Comparison of ENCODE assay signal across 9 mouse cellular contexts in genomic region chr12:117403513-117404156, GRCm38 (mm10).
DNase-seq lines count a peak whose midpoint lies in the region; ATAC-seq and TF ChIP-seq lines count a peak whose summit lies in the region.
"Had no signal": no experiment of that assay in that cellular context is flagged by ENCODE, and none has a peak within 500 bp of the region (broad histone marks: within the 10 kb centered on the region; RNA-seq: fewer than 3 reads in every experiment).

No protein-coding gene starts in this region.

- DNase-seq in CD4-positive, CD25-positive, alpha-beta regulatory T cell, adult 2 months (ENCODE audit: low read depth, low spot score) = peak; percentile 83
- DNase-seq in adrenal gland, postnatal 25 days = peak; percentile 64
- peak; percentile 81 for DNase-seq in heart, postnatal 0 days (ENCODE audit: low spot score)
- DNase-seq in kidney, postnatal 10 days = peak; percentile 89
- DNase-seq in liver, embryonic 11.5 days (ENCODE audit: low spot score) = peak; percentile 39

- H3K9ac ChIP-seq in heart, postnatal 0 days (replicated peaks; ENCODE audit: low read depth, low read length) = no peak overlapping the region
- H3K9ac ChIP-seq in liver, embryonic 11.5 days (ENCODE audit: low read depth, low read length) = no peak overlapping the region
- no peak overlapping the region for H3K9ac ChIP-seq in neural tube, embryonic 15.5 days (replicated peaks)
- H3K9ac ChIP-seq: embryonic facial prominence, embryonic 12.5 days had no signal

- 10% methylated on average over 7 of the region's 7 CpGs for WGBS in heart, postnatal 0 days
- 12% methylated on average over 7 of the region's 7 CpGs for WGBS in liver, embryonic 11.5 days
- 11% methylated on average over 7 of the region's 7 CpGs for WGBS in neural tube, embryonic 15.5 days

- H3K4me1 ChIP-seq in embryonic fibroblast, embryonic 13.5 days (ENCODE audit: control insufficient read depth, insufficient read depth, low read length) = no peaks in the 10 kb centered on the region
- no peaks in the 10 kb centered on the region for H3K4me1 ChIP-seq in heart, postnatal 0 days (ENCODE audit: control insufficient read depth, insufficient read depth)
- no peaks in the 10 kb centered on the region for H3K4me1 ChIP-seq in liver, embryonic 11.5 days (replicated peaks; ENCODE audit: control insufficient read depth, insufficient read depth, low read length)
- 0 out of 2 replicates have a peak, but pooled peaks cover 3% of the 10 kb centered on the region for H3K4me1 ChIP-seq in neural tube, embryonic 15.5 days
- no peaks in the 10 kb centered on the region for H3K4me1 ChIP-seq in testis, adult 2 months (ENCODE audit: control insufficient read depth, insufficient read depth, low read length)
- H3K4me1 ChIP-seq: embryonic facial prominence, embryonic 12.5 days had no signal

- H3K27me3 ChIP-seq in heart, postnatal 0 days (ENCODE audit: control insufficient read depth, insufficient read depth, low read length) = no peaks in the 10 kb centered on the region
- H3K27me3 ChIP-seq in liver, embryonic 11.5 days (replicated peaks; ENCODE audit: control insufficient read depth, insufficient read depth, low read length) = no peaks in the 10 kb centered on the region; the same call in 1 of the 2 replicates
- H3K27me3 ChIP-seq in neural tube, embryonic 15.5 days (replicated peaks) = no peaks in the 10 kb centered on the region
- H3K27me3 ChIP-seq in testis, adult 2 months (ENCODE audit: control insufficient read depth, insufficient read depth, low read length) = no peaks in the 10 kb centered on the region
- H3K27me3 ChIP-seq: embryonic facial prominence, embryonic 12.5 days had no signal

- TF ChIP-seq CTCF in embryonic fibroblast, embryonic 13.5 days (IDR thresholded peaks at IDR 0.05; ENCODE audit: borderline replicate concordance, insufficient read depth, low read length) = peak; percentile 67; the same call in 1 of the 2 replicates
- peak; percentile 94 for TF ChIP-seq CTCF in heart, postnatal 0 days (IDR thresholded peaks at IDR 0.05; ENCODE audit: low read depth)
- TF ChIP-seq CTCF in testis, adult 2 months (IDR thresholded peaks at IDR 0.05; ENCODE audit: control insufficient read depth, insufficient read depth, insufficient replicate concordance, low read depth, low read length) = peak; percentile 43; the same call in 1 of the 2 replicates

- no peak for TF ChIP-seq POLR2A in embryonic fibroblast, embryonic 13.5 days (IDR thresholded peaks at IDR 0.05; ENCODE audit: low read depth, low read length)
- no peak for TF ChIP-seq POLR2A in testis, adult 2 months (IDR thresholded peaks at IDR 0.05; ENCODE audit: control insufficient read depth, low read depth, low read length)

- H3K4me3 ChIP-seq in embryonic fibroblast, embryonic 13.5 days (ENCODE audit: insufficient read depth, low read length) = no peak overlapping the region
- no peak overlapping the region for H3K4me3 ChIP-seq in heart, postnatal 0 days (ENCODE audit: low read depth, low read length)
- no peak overlapping the region for H3K4me3 ChIP-seq in liver, embryonic 11.5 days (ENCODE audit: low read depth, low read length)
- no peak overlapping the region for H3K4me3 ChIP-seq in neural tube, embryonic 15.5 days (replicated peaks)
- H3K4me3 ChIP-seq in testis, adult 2 months (ENCODE audit: control insufficient read depth, low read depth, low read length) = no peak overlapping the region
- H3K4me3 ChIP-seq: embryonic facial prominence, embryonic 12.5 days had no signal

- no peaks in the 10 kb centered on the region for H3K9me3 ChIP-seq in heart, postnatal 0 days (replicated peaks; ENCODE audit: control insufficient read depth, low read length)
- no peaks in the 10 kb centered on the region for H3K9me3 ChIP-seq in liver, embryonic 11.5 days (ENCODE audit: control insufficient read depth, low read length)
- H3K9me3 ChIP-seq in neural tube, embryonic 15.5 days (replicated peaks) = no peaks in the 10 kb centered on the region
- H3K9me3 ChIP-seq: embryonic facial prominence, embryonic 12.5 days had no signal

- no peaks in the 10 kb centered on the region for H3K36me3 ChIP-seq in heart, postnatal 0 days (replicated peaks; ENCODE audit: control insufficient read depth, insufficient read depth, low read length)
- H3K36me3 ChIP-seq in liver, embryonic 11.5 days (ENCODE audit: control insufficient read depth, insufficient read depth, low read length) = no peaks in the 10 kb centered on the region
- no peaks in the 10 kb centered on the region for H3K36me3 ChIP-seq in neural tube, embryonic 15.5 days
- no peaks in the 10 kb centered on the region for H3K36me3 ChIP-seq in testis, adult 2 months (ENCODE audit: control insufficient read depth, insufficient read depth, low read length)
- H3K36me3 ChIP-seq: embryonic facial prominence, embryonic 12.5 days had no signal

- no peak for TF ChIP-seq EP300 in heart, postnatal 0 days (IDR thresholded peaks at IDR 0.05; ENCODE audit: low read depth)

- no peak overlapping the region for H3K27ac ChIP-seq in embryonic fibroblast, embryonic 13.5 days (ENCODE audit: insufficient read depth, low read length)
- H3K27ac ChIP-seq in heart, postnatal 0 days (ENCODE audit: low read depth) = no peak overlapping the region
- H3K27ac ChIP-seq in liver, embryonic 11.5 days (ENCODE audit: low read depth, low read length) = no peak overlapping the region
- H3K27ac ChIP-seq in neural tube, embryonic 15.5 days (replicated peaks) = no peak overlapping the region
- no peak overlapping the region for H3K27ac ChIP-seq in testis, adult 2 months (ENCODE audit: control insufficient read depth, insufficient read depth, low read depth, low read length)
- H3K27ac ChIP-seq: embryonic facial prominence, embryonic 12.5 days had no signal

- no peak overlapping the region for H3K4me2 ChIP-seq in heart, postnatal 0 days (ENCODE audit: low read depth, low read length)
- no peak overlapping the region for H3K4me2 ChIP-seq in liver, embryonic 11.5 days
- H3K4me2 ChIP-seq in neural tube, embryonic 15.5 days = no peak overlapping the region
- H3K4me2 ChIP-seq: embryonic facial prominence, embryonic 12.5 days had no signal

- ATAC-seq in heart, postnatal 0 days (ENCODE audit: insufficient read depth, low read depth) = peak; percentile 71; the same call in 1 of the 2 replicates
- ATAC-seq in liver, embryonic 11.5 days (replicated peaks; ENCODE audit: low FRiP score) = no peak
- ATAC-seq in neural tube, embryonic 15.5 days (ENCODE audit: low FRiP score) = peak; percentile 73; the same call in 1 of the 2 replicates

Comparison
In these comparisons a context has a peak if more than half of its experiments do, and no peak if none do; other contexts are left out.
1. DNase-seq: peak in every context shown above with its lines; median percentile 89 in kidney, postnatal 10 days; 83 in CD4-positive, CD25-positive, alpha-beta regulatory T cell, adult 2 months; 81 in heart, postnatal 0 days; 64 in adrenal gland, postnatal 25 days; 39 in liver, embryonic 11.5 days.
2. CTCF ChIP-seq: peak in every context shown above with its lines; median percentile 94 in heart, postnatal 0 days; 67 in embryonic fibroblast, embryonic 13.5 days; 43 in testis, adult 2 months.